Mouse (Mus musculus): ENCODE results near the gene Dnajc5g. TPM values are rescaled to one million over a fixed set of nuclear protein-coding genes. Genes with fewer than 3 reads are reported as not detected.

Gene Dnajc5g
- polyA plus RNA-seq, 1 experiment from 2014 or later = not detected

- 21% methylated on average over 7 of the region's 7 CpGs for WGBS
- Histone ChIP-seq H3K9me3 (ENCODE audit: low read length) (no peaks in the 10 kb centered on the region), H3K36me3 (ENCODE audit: insufficient read depth, low read length) (no peaks in the 10 kb centered on the region), H3K9ac (replicated peaks; ENCODE audit: low read depth) (no peak overlapping the region), H3K27me3 (replicated peaks; ENCODE audit: insufficient read depth, low read length) (peaks cover 27% of the 10 kb centered on the region), H3K4me2 (replicated peaks; ENCODE audit: low read depth, low read length) (no peak overlapping the region), H3K27ac (ENCODE audit: low read length) (no peak overlapping the region), H3K4me3 (ENCODE audit: low read depth, low read length) (no peak overlapping the region), H3K4me1 (ENCODE audit: insufficient read depth, low read depth, low read length) (no peaks in the 10 kb centered on the region)
- TF ChIP-seq EP300 (IDR thresholded peaks at IDR 0.05) = no peak
- TF ChIP-seq CTCF (IDR thresholded peaks at IDR 0.05) = no peak
- DNase-seq (ENCODE audit: low spot score) (no peak), ATAC-seq (no peak)
These were observed 19.5 kb upstream of the Dnajc5g start for GRCm38 (mm10) chr5:31086606-31087005.

- ATAC-seq (no peak), DNase-seq (ENCODE audit: low spot score) (no peak)
- Histone ChIP-seq H3K9ac (replicated peaks; ENCODE audit: low read depth) (no peak overlapping the region), H3K4me1 (ENCODE audit: insufficient read depth, low read depth, low read length) (no peaks in the 10 kb centered on the region), H3K27me3 (replicated peaks; ENCODE audit: insufficient read depth, low read length) (peaks cover 32% of the 10 kb centered on the region), H3K4me3 (ENCODE audit: low read depth, low read length) (no peak overlapping the region), H3K9me3 (ENCODE audit: low read length) (no peaks in the 10 kb centered on the region), H3K27ac (ENCODE audit: low read length) (no peak overlapping the region), H3K4me2 (replicated peaks; ENCODE audit: low read depth, low read length) (no peak overlapping the region), H3K36me3 (ENCODE audit: insufficient read depth, low read length) (no peaks in the 10 kb centered on the region)
- TF ChIP-seq EP300 (IDR thresholded peaks at IDR 0.05) (no peak), CTCF (IDR thresholded peaks at IDR 0.05) (no peak)
- 58% methylated on average over 2 of the region's 2 CpGs for WGBS
These were observed 19.0 kb upstream of the Dnajc5g start for GRCm38 (mm10) chr5:31087131-31087530.

- DNase-seq (ENCODE audit: low spot score) (no peak), ATAC-seq (no peak)
- TF ChIP-seq CTCF (IDR thresholded peaks at IDR 0.05) = no peak
- no peak for TF ChIP-seq EP300 (IDR thresholded peaks at IDR 0.05)
- Histone ChIP-seq H3K27ac (ENCODE audit: low read length) (no peak overlapping the region), H3K9me3 (ENCODE audit: low read length) (no peaks in the 10 kb centered on the region), H3K9ac (replicated peaks; ENCODE audit: low read depth) (no peak overlapping the region), H3K36me3 (ENCODE audit: insufficient read depth, low read length) (no peaks in the 10 kb centered on the region), H3K4me2 (replicated peaks; ENCODE audit: low read depth, low read length) (peak overlapping the region; percentile 59), H3K4me3 (ENCODE audit: low read depth, low read length) (peak overlapping the region; percentile 34), H3K27me3 (replicated peaks; ENCODE audit: insufficient read depth, low read length) (peaks cover 72% of the 10 kb centered on the region), H3K4me1 (ENCODE audit: insufficient read depth, low read depth, low read length) (peaks cover 15% of the 10 kb centered on the region)
- WGBS = 3% methylated on average over 40 of the region's 53 CpGs
These were observed 13.7 kb upstream of the Dnajc5g start for GRCm38 (mm10) chr5:31092231-31092975.

GRCm38 (mm10) chr5:31093151-31094041 lies 12.7 kb upstream of the Dnajc5g start:
- H3K27me3 ChIP-seq (replicated peaks; ENCODE audit: insufficient read depth, low read length) = peaks cover 65% of the 10 kb centered on the region
- H3K9ac ChIP-seq (replicated peaks; ENCODE audit: low read depth) = no peak overlapping the region
- peaks cover 15% of the 10 kb centered on the region for H3K4me1 ChIP-seq (ENCODE audit: insufficient read depth, low read depth, low read length)
- H3K9me3 ChIP-seq (ENCODE audit: low read length) = no peaks in the 10 kb centered on the region
- no peak overlapping the region for H3K27ac ChIP-seq (ENCODE audit: low read length)
- H3K4me2 ChIP-seq (replicated peaks; ENCODE audit: low read depth, low read length) = peak overlapping the region; percentile 59
- under 1% methylated on average over 23 of the region's 54 CpGs for WGBS
- H3K4me3 ChIP-seq (ENCODE audit: low read depth, low read length) = peak overlapping the region; percentile 34
- TF ChIP-seq CTCF (IDR thresholded peaks at IDR 0.05) (no peak), EP300 (IDR thresholded peaks at IDR 0.05) (no peak)
- DNase-seq (ENCODE audit: low spot score) = peak; percentile 36
- H3K36me3 ChIP-seq (ENCODE audit: insufficient read depth, low read length) = no peaks in the 10 kb centered on the region
- ATAC-seq = peak; percentile 43

- Histone ChIP-seq H3K4me1 (ENCODE audit: insufficient read depth, low read depth, low read length) (peaks cover 15% of the 10 kb centered on the region), H3K36me3 (ENCODE audit: insufficient read depth, low read length) (no peaks in the 10 kb centered on the region), H3K27ac (ENCODE audit: low read length) (no peak overlapping the region), H3K27me3 (replicated peaks; ENCODE audit: insufficient read depth, low read length) (peaks cover 62% of the 10 kb centered on the region), H3K4me3 (ENCODE audit: low read depth, low read length) (peak overlapping the region; percentile 30; the same call in 1 of the 2 replicates), H3K9me3 (ENCODE audit: low read length) (no peaks in the 10 kb centered on the region), H3K4me2 (replicated peaks; ENCODE audit: low read depth, low read length) (no peak overlapping the region; the same call in 1 of the 2 replicates), H3K9ac (replicated peaks; ENCODE audit: low read depth) (no peak overlapping the region)
- DNase-seq (ENCODE audit: low spot score) (no peak), ATAC-seq (no peak)
- 3% methylated on average over 29 of the region's 29 CpGs for WGBS
- TF ChIP-seq CTCF (IDR thresholded peaks at IDR 0.05) (no peak), EP300 (IDR thresholded peaks at IDR 0.05) (no peak)
These were observed 11.8 kb upstream of the Dnajc5g start for GRCm38 (mm10) chr5:31094100-31094798.

All from lung, postnatal 0 days (tissue).